17 mouse cellular contexts compared by ENCODE assay signal in genomic region chr10:19396485-19397137, GRCm38 (mm10). TPM values are rescaled to one million over a fixed set of nuclear protein-coding genes. Genes with fewer than 3 reads are reported as not detected.
DNase-seq lines count a peak whose midpoint lies in the region; ATAC-seq and TF ChIP-seq lines count a peak whose summit lies in the region.
"Had no signal": no experiment of that assay in that cellular context is flagged by ENCODE, and none has a peak within 500 bp of the region (broad histone marks: within the 10 kb centered on the region; RNA-seq: fewer than 3 reads in every experiment).

No protein-coding gene starts in this region.

- H3K27ac ChIP-seq in forebrain, postnatal 0 days (ENCODE audit: low read depth, low read length): no peak overlapping the region
- no peak overlapping the region for H3K27ac ChIP-seq in midbrain, embryonic 14.5 days (replicated peaks; ENCODE audit: low read depth, low read length)
- no peak overlapping the region for H3K27ac ChIP-seq in heart, embryonic 10.5 days

- no peak overlapping the region for H3K4me3 ChIP-seq in forebrain, postnatal 0 days (ENCODE audit: low read depth, low read length)
- H3K4me3 ChIP-seq in midbrain, embryonic 14.5 days (replicated peaks; ENCODE audit: low read depth, low read length): 0 out of 2 replicates have a peak overlapping the region, but pooled peaks have one; percentile 2
- H3K4me3 ChIP-seq in heart, embryonic 10.5 days: no peak overlapping the region

- H3K36me3 ChIP-seq in forebrain, postnatal 0 days (ENCODE audit: insufficient read depth): no peaks in the 10 kb centered on the region
- H3K36me3 ChIP-seq in midbrain, embryonic 14.5 days (ENCODE audit: control insufficient read depth, insufficient read depth, low read length): no peaks in the 10 kb centered on the region
- no peaks in the 10 kb centered on the region for H3K36me3 ChIP-seq in heart, embryonic 10.5 days

- peak; percentile 97 for ATAC-seq in forebrain, postnatal 0 days
- ATAC-seq in midbrain, embryonic 14.5 days (ENCODE audit: low FRiP score, low TSS enrichment): peak; percentile 84
- ATAC-seq: intestine, postnatal 0 days had no signal

- no peak for TF ChIP-seq CTCF in forebrain, postnatal 0 days (IDR thresholded peaks at IDR 0.05; ENCODE audit: low read depth)

- 6% methylated on average over 9 of the region's 9 CpGs for WGBS in forebrain, postnatal 0 days
- 8% methylated on average over 9 of the region's 9 CpGs for whole genome bisulfite sequencing in midbrain, embryonic 14.5 days
- 63% methylated on average over 9 of the region's 9 CpGs for WGBS in heart, embryonic 10.5 days

- no peaks in the 10 kb centered on the region for H3K9me3 ChIP-seq in forebrain, postnatal 0 days (ENCODE audit: low read length)
- H3K9me3 ChIP-seq in midbrain, embryonic 14.5 days (ENCODE audit: control insufficient read depth, low read length): no peaks in the 10 kb centered on the region
- no peaks in the 10 kb centered on the region for H3K9me3 ChIP-seq in heart, embryonic 10.5 days

- H3K4me2 ChIP-seq in forebrain, postnatal 0 days (ENCODE audit: low read depth): peak overlapping the region; percentile 13
- H3K4me2 ChIP-seq in midbrain, embryonic 14.5 days (ENCODE audit: low read length): peak overlapping the region; percentile 48

- peaks cover 5% of the 10 kb centered on the region for H3K4me1 ChIP-seq in forebrain, postnatal 0 days (ENCODE audit: insufficient read depth)
- H3K4me1 ChIP-seq in midbrain, embryonic 14.5 days (ENCODE audit: control insufficient read depth, insufficient read depth, low read length): peaks cover 20% of the 10 kb centered on the region
- no peaks in the 10 kb centered on the region for H3K4me1 ChIP-seq in heart, embryonic 10.5 days

- DNase-seq in kidney, adult 9 months: peak; percentile 1
- no peak for DNase-seq in kidney, postnatal 25 days
- peak; percentile 35 for DNase-seq in brain, adult 2 months (ENCODE audit: low read depth, low spot score)
- DNase-seq in forebrain, postnatal 0 days: peak; percentile 64
- peak; percentile 76 for DNase-seq in midbrain, embryonic 14.5 days
- no peak for DNase-seq in Muller cell, postnatal 12 days (ENCODE audit: inconsistent ontology term)
- no peak for DNase-seq in thymus, postnatal 14 days
- no peak for DNase-seq in heart, embryonic 10.5 days (ENCODE audit: low spot score)
- DNase-seq: right cerebral cortex, postnatal 25 days had no signal

- no peak overlapping the region for H3K9ac ChIP-seq in forebrain, postnatal 0 days
- H3K9ac ChIP-seq in midbrain, embryonic 14.5 days (replicated peaks; ENCODE audit: low read length): no peak overlapping the region; the same call in 1 of the 2 replicates

- H3K27me3 ChIP-seq in forebrain, postnatal 0 days (ENCODE audit: insufficient read depth, low read length): no peaks in the 10 kb centered on the region; the same call in 1 of the 2 replicates
- H3K27me3 ChIP-seq in midbrain, embryonic 14.5 days (ENCODE audit: control insufficient read depth, insufficient read depth, low read length): no peaks in the 10 kb centered on the region
- peaks cover 6% of the 10 kb centered on the region; the same call in 1 of the 2 replicates for H3K27me3 ChIP-seq in heart, embryonic 10.5 days (ENCODE audit: insufficient read depth, poor library complexity, severe bottlenecking)

RNA-seq across cellular contexts. Expression of gene Olig3, which starts 40.3 kb away (rescaled TPM):
- 0.08 TPM in 1 of 2 replicates, not detected in the other for total RNA-seq in forebrain, postnatal 0 days (2014; rRNA removed)
- 0.06 and 0.65 TPM in 2 replicates for polyA plus RNA-seq in forebrain, postnatal 0 days (2015; fragmentation: Nextera tagmentation; extraction: Ambion mirVana)
- 1.7 and 2.0 TPM in 2 replicates for polyA plus RNA-seq in midbrain, embryonic 14.5 days (2014; fragmentation: Nextera tagmentation; extraction: Ambion mirVana)
- not detected in 2 replicates for polyA plus RNA-seq in heart, embryonic 10.5 days (2016; fragmentation: Nextera tagmentation; extraction: Ambion mirVana)
- total RNA-seq: left cerebral cortex, postnatal 25 days; monocyte, adult 5-6 weeks had no signal
- polyA plus RNA-seq: cortical plate, adult 2 months; frontal cortex, adult 2 months; heart, embryonic 14.5 days; intestine, postnatal 0 days; liver, embryonic 16.5 days; stomach, embryonic 16.5 days had no signal

Comparison
In these comparisons a context has a peak if more than half of its experiments do, and no peak if none do; other contexts are left out.
1. DNase-seq: peak in kidney, adult 9 months (single experiment), brain, adult 2 months (single experiment), forebrain, postnatal 0 days (single experiment) and midbrain, embryonic 14.5 days (single experiment); none in kidney, postnatal 25 days (0 of 2), Muller cell, postnatal 12 days (single experiment), thymus, postnatal 14 days (single experiment) and heart, embryonic 10.5 days (single experiment).